Mouse (Mus musculus): ENCODE data around the gene Spdl1. TPM values are rescaled to one million over a fixed set of nuclear protein-coding genes. Genes with fewer than 3 reads are reported as not detected.

Gene Spdl1
- polyA plus RNA-seq, 1 experiment from 2014 or later, result 15.2 TPM

DNA sequence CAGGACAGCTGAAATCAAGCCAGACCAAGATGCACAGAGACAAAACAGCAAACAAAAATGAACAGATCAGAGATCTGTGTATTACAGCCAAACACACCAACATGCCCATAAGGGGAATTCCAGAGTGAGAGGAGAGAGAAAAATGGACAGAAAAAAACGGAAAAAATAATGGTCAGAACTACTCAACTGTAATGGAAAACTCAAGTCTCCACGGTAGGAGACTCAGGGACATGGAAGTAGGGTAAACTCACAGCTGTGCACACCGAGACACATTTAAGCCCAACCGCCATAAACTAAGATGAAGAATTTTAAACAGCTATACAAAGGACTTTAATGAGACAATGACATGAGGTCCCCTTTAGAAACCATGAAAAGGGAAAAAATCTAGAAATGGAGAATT is 73.9 kb downstream of the Spdl1 start:
- Histone ChIP-seq H3K4me3 (ENCODE audit: low read depth, low read length) (no peak overlapping the region), H3K9ac (ENCODE audit: low read depth, low read length) (no peak overlapping the region), H3K27me3 (replicated peaks; ENCODE audit: control insufficient read depth, insufficient read depth, low read length) (no peaks in the 10 kb centered on the region), H3K4me2 (ENCODE audit: low read depth, low read length) (no peak overlapping the region), H3K36me3 (ENCODE audit: control insufficient read depth, insufficient read depth, low read length) (no peaks in the 10 kb centered on the region), H3K9me3 (ENCODE audit: control insufficient read depth, low read length) (no peaks in the 10 kb centered on the region), H3K27ac (replicated peaks; ENCODE audit: low read depth, low read length) (no peak overlapping the region), H3K4me1 (ENCODE audit: control insufficient read depth, insufficient read depth, low read length) (no peaks in the 10 kb centered on the region)
- WGBS, result 73% methylated on average over 4 of the region's 4 CpGs
- ATAC-seq (ENCODE audit: low read depth) (no peak), DNase-seq (ENCODE audit: low spot score) (no peak)

Other genes with a start within 250 kb of the Spdl1 start
- gene Dock2, start 49.7 kb downstream of the Spdl1 start, polyA plus RNA-seq (2014; fragmentation: Nextera tagmentation; extraction: Ambion mirVana), result 2.5 and 3.3 TPM in 2 replicates

Data from embryonic facial prominence, embryonic 14.5 days (tissue).